Mouse (Mus musculus) adrenal gland, adult (tissue): ENCODE measurements at regions not wholly inside any gene's neighbourhood (a gene's known extent, or its start where the extent isn't known, plus 50 kb on each side); places are given as distances from the start of the nearest gene placed in this dataset.

Experiments
- DNase-seq, 2 experiments: peaks; one replicate each; pipeline ENCODE4 v3.0.0; 2022 to 2023; ENCODE audit warnings: low spot score in 1 of 2; ENCODE audit not compliant: inconsistent age in 2 of 2

GRCm38 (mm10) chr8:8485252-8485651, 175.8 kb downstream of the Efnb2 start:
- DNase-seq = no peak

GRCm38 (mm10) chr8:8484546-8484945, 176.5 kb downstream of the Efnb2 start:
- DNase-seq = no peak

- peak; percentile 44 to 69 for DNase-seq
Observed at GRCm38 (mm10) chr8:8482707-8483480, 178.1 kb downstream of the Efnb2 start.

DNA sequence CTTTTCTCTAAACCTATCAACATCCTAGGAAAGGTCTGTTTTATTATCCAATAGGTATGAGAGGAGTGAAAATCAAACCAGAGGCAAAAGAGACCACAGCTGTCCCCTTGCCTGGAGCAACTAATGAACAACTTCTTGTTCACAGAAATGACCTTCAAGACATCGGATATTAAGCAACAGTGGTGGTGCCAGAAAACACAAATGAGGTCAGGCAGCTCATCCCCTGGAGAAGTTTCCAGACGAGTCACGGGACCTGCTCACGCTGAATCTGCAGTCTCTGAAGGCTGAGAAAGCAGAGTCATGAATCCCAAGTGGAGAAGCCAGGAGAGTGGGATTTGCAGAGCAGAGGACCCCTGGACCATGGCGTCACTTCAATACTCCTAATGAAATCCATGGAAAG, 183.6 kb downstream of the Efnb2 start:
- peak; percentile 16 to 39 for DNase-seq

- DNase-seq = no peak
Observed at GRCm38 (mm10) chr8:8468552-8468951, 192.5 kb downstream of the Efnb2 start.

- DNase-seq = no peak
Observed at GRCm38 (mm10) chr8:8466526-8467244, 194.4 kb downstream of the Efnb2 start.

GRCm38 (mm10) chr8:8462455-8462854, 198.6 kb downstream of the Efnb2 start:
- DNase-seq = no peak

- peak in 1 of 2 experiments; percentile 25 for DNase-seq
Observed at GRCm38 (mm10) chr8:8457536-8457935, 203.5 kb downstream of the Efnb2 start.

- no peak for DNase-seq
Observed at GRCm38 (mm10) chr8:8453944-8454343, 207.1 kb downstream of the Efnb2 start.

DNA sequence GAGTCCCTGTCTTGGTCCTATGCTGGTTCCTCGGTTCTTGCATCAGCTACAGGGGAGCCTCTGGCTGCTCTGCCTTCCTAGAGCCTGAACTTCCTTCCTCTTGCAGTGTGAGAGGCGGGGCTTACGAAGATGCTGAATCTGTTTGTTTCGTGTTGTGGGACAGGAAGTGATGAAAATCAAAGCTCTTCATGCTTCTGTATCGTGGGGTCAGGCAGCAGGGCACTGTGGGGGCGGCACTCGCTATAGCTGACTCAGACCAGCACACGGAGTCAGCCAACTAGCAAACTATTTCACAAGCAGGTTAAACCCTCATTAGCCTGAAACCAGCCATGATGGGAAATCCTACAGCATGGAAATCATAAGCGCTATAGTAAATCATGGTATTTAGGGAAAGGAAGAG, 208.8 kb downstream of the Efnb2 start:
- peak in 1 of 2 experiments; percentile 30 for DNase-seq

- DNase-seq = no peak
Observed at GRCm38 (mm10) chr8:8448911-8449310, 212.1 kb downstream of the Efnb2 start.

- DNase-seq = no peak
Observed at GRCm38 (mm10) chr8:8441568-8441967, 219.5 kb downstream of the Efnb2 start.

DNA sequence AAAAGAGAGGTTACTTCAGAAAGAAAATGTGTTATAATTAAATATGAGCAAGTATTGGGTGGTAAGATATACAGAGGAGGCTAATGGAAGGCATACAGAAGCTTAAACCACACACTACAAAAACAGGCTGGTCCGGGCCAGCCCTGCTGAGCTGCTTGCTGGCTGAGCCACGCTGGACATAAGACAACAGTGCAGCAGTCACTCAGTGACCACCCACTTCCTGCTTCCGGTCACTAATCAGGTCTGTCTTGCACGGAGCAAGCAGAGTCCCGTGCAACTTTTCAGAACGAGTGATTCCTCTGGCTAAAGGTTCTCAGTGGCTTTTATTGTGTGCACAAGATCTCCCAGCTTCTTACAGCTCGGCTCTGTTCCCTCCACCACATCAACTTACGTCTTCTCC, 220.1 kb downstream of the Efnb2 start:
- DNase-seq = no peak

- DNase-seq = no peak
Observed at GRCm38 (mm10) chr8:8426201-8426600, 234.8 kb downstream of the Efnb2 start.

- no peak for DNase-seq
Observed at GRCm38 (mm10) chr8:8423443-8423842, 237.6 kb downstream of the Efnb2 start.

- no peak for DNase-seq
Observed at GRCm38 (mm10) chr8:8421713-8422112, 239.3 kb downstream of the Efnb2 start.

DNA sequence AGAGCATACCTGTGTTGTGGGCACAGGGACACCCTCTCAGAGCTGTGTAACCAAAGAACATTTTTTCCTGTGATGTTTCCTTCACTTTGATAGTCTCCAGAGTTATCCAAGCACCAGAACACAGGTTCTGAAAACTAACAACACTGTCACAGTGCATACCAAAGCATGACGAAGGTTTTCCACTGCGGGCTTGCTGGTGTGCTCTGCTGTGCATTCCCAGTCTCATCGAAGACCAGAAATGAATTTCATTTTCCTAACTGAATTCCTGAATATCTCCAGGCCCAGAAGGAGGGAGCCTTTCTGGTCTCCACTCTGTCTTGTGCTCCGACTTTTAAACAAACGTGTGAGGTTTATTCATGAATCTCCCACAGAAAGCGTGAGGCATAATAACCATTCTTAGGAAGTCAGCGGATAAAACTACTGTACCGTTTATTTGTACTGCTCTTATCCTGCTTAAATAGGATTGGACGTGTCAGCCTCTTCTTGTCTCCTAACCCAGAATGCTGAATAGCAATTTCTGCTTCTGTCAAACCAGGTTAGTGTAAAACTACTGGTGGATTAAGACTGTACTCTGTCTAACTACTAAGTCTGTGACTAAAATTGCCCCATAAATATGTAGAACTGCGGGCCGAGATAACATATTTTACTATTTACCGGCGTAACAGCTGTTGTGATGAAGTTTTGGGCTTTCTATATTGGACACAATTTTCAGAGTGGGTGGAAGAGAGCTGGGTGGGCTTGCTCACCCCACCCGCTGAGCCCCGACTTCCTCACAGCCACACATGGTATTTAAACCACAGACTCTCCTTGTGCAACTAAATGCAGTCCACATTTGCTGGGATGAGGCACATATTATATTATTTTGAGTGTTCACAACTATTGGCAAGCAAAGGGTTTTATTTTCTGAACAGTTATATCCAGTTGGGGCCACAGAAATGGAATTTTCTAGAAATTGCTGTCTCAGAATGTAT, 241.4 kb downstream of the Efnb2 start:
- no peak for DNase-seq

DNA sequence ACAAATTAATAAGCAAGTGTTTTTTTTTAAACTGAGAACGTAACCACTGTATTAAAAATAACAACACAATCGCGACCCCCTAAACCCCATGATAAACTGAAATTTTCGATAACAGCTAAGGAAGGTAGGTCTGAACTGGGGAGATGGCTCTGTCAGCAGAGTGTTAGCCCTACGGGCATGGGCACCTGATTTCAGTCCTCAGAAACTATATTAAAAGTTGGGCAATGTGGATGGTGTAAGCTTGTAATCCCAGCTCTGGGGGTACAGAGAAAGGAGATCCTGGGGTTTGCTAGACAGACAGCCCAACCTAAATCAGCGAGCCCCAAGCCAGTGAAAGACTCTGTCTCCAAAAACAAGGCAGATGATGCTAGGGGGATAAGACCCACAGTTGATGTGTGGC, 242.1 kb downstream of the Efnb2 start:
- DNase-seq = no peak

- DNase-seq = no peak
Observed at GRCm38 (mm10) chr8:8418525-8418924, 242.5 kb downstream of the Efnb2 start.

DNA sequence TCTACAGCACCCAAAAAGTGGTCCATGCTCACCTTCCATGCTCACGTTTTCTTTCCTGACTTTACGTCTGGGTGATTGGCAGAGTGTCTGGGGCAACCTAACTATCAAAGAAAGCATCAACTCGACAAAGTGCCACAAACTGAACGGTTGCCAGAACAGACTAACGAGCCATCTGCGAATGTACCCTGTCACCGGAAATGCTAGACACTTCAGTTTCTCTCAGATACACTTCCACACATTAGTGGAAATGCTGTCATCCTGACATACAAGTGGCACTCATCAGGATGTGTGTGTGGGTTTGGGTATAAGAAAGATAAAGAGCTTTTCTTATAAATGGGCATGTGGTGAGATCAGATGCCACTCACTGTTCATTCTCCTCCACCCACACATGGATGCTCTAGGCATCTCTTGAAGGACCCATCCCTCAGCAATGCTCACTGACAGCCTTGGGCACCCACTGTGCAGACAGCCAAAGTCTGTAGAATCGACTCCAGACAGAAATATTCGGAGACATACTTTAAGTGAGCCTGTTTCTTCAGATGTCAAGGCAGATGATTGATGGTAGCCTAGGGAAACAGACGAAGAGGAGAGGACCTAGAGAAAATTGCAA, 244.8 kb downstream of the Efnb2 start:
- no peak for DNase-seq

GRCm38 (mm10) chr8:8407357-8407756, 253.7 kb downstream of the Efnb2 start:
- DNase-seq = no peak
